Mouse (Mus musculus) heart, postnatal 0 days (tissue): ENCODE measurements around the gene Wdr12.

ENCODE experiments used
- CTCF ChIP-seq: IDR thresholded peaks from 2 replicates; pipeline ENCODE4 v1.5.1; 2016; ENCODE audit warnings: antibody characterized with exemption, control low read depth, low read depth
- EP300 ChIP-seq: IDR thresholded peaks from 2 replicates; pipeline ENCODE4 v1.6.1; 2016; ENCODE audit warnings: antibody characterized with exemption, low read depth

- TF ChIP-seq CTCF: no peak
- TF ChIP-seq EP300: no peak
Observed at GRCm38 (mm10) chr1:60074935-60075334, 23.5 kb downstream of the Wdr12 start.
